Mouse (Mus musculus): ENCODE measurements around the gene Telo2. TPM values are rescaled to one million over a fixed set of nuclear protein-coding genes. Genes with fewer than 3 reads are reported as not detected.
A peak's percentile ranks its signal among the peaks of the same experiment; 100 is the strongest.

The Telo2 gene
- polyA plus RNA-seq, 1 experiment from 2014 or later = 41.9 TPM

- Histone ChIP-seq H3K4me2 (no peak overlapping the region), H3K36me3 (no peaks in the 10 kb centered on the region), H3K4me1 (replicated peaks) (no peaks in the 10 kb centered on the region), H3K27ac (no peak overlapping the region), H3K27me3 (peaks cover 31% of the 10 kb centered on the region), H3K4me3 (no peak overlapping the region), H3K9ac (no peak overlapping the region), H3K9me3 (no peaks in the 10 kb centered on the region)
- WGBS = 32% methylated on average over 7 of the region's 7 CpGs
- ATAC-seq (ENCODE audit: low FRiP score) = no peak
These were observed 8.2 kb upstream of the Telo2 start for GRCm38 (mm10) chr17:25123979-25124378.

DNA sequence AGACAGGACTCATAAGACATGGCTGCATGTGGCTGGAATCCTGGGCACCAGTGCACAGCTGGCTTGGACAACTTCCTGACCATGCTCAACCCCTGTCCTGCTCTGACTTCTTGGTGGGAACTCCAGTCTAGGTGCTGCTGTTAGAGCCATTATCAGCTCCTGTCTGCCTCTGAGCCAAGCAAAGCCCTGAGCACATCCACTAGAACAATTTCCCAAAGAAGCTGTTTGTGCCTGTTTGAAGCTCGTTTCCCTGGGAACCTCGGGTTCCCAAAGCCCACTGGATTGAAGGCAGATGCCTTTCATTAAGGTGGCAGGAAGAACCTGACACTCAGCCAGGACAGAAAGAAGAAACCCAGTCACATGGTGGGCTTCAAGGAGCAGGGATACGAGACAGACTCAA, 4.6 kb upstream of the Telo2 start, which contains the start of gene Ptx4:
Gene Ptx4 (plus strand): TSS at position 355 of the 400 bp plus-strand sequence.
- Histone ChIP-seq H3K27ac (no peak within 1 kb of the TSS), H3K4me1 (replicated peaks) (peaks cover 5% of the 10 kb centered on the region), H3K9ac (0 out of 2 replicates have a peak within 1 kb of the TSS, but pooled peaks have one; percentile 35), H3K4me3 (no peak within 1 kb of the TSS), H3K9me3 (no peaks in the 10 kb centered on the region), H3K4me2 (no peak within 1 kb of the TSS), H3K27me3 (peaks cover 31% of the 10 kb centered on the region), H3K36me3 (no peaks in the 10 kb centered on the region)
- ATAC-seq (ENCODE audit: low FRiP score) = no peak
- 54% methylated on average over 3 of the region's 3 CpGs for WGBS

GRCm38 (mm10) chr17:25117263-25117662, 1.5 kb upstream of the Telo2 start:
- ATAC-seq (ENCODE audit: low FRiP score) = no peak
- Histone ChIP-seq H3K4me2 (no peak overlapping the region), H3K4me1 (replicated peaks) (peaks cover 22% of the 10 kb centered on the region), H3K9me3 (no peaks in the 10 kb centered on the region), H3K27me3 (peaks cover 19% of the 10 kb centered on the region), H3K9ac (no peak overlapping the region), H3K27ac (no peak overlapping the region), H3K36me3 (peaks cover 10% of the 10 kb centered on the region; the same call in 1 of the 2 replicates), H3K4me3 (no peak overlapping the region)
- 37% methylated on average over 4 of the region's 4 CpGs for WGBS

DNA sequence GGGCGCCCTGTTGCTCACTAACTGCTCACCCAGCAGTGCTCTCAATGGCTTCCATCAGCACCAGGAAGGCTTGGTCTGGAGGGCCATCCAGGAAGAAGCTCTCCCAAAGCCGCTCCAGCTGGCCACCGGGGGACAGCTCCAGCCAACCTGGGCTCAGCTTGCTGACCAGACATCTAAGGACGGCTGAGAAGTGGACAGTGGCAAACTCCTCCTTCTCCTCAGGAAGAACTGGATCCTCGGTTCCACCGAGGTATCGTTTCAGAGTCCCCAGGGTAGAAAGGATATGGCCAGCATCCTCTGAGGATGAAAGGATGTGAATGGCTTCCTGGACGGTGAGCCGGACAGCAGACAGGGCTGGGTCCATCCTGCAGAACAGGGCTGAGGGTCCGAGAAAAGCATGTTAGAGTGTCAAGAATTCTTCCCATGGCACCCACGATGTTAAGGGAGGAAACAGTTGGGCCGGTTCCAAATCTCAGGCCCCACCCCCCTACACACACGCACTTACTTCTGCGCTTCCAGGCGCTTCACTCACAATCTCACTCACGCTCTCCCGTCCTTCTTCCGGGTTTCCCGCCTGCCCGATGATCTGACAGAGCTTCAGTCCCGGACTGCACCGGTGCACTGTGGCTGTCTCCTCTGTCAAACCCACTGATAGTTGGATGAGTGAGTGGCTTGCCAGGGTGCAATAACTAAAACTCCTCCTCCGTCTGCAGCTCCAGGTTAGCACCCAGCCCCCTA, 690 bp downstream of the Telo2 start:
- no peaks in the 10 kb centered on the region for H3K9me3 ChIP-seq
- H3K4me1 ChIP-seq (replicated peaks) = peaks cover 24% of the 10 kb centered on the region
- peak overlapping the region; percentile 64 for H3K4me3 ChIP-seq
- peak overlapping the region; percentile 83 for H3K9ac ChIP-seq
- peak overlapping the region; percentile 89 for H3K27ac ChIP-seq
- peak overlapping the region; percentile 92 for H3K4me2 ChIP-seq
- peak; percentile 69 for ATAC-seq (ENCODE audit: low FRiP score)
- 14% methylated on average over 23 of the region's 23 CpGs for WGBS
- H3K27me3 ChIP-seq = peaks cover 6% of the 10 kb centered on the region; the same call in 1 of the 2 replicates
- H3K36me3 ChIP-seq = peaks cover 26% of the 10 kb centered on the region

GRCm38 (mm10) chr17:25112423-25112810, 3.4 kb downstream of the Telo2 start:
- ATAC-seq (ENCODE audit: low FRiP score) = no peak
- no peaks in the 10 kb centered on the region for H3K27me3 ChIP-seq
- no peak overlapping the region; the same call in 1 of the 2 replicates for H3K9ac ChIP-seq
- H3K4me1 ChIP-seq (replicated peaks) = peaks cover 24% of the 10 kb centered on the region
- H3K36me3 ChIP-seq = peaks cover 51% of the 10 kb centered on the region
- WGBS = 85% methylated on average over 3 of the region's 3 CpGs
- H3K9me3 ChIP-seq = no peaks in the 10 kb centered on the region
- H3K4me3 ChIP-seq = no peak overlapping the region
- H3K27ac ChIP-seq = no peak overlapping the region
- H3K4me2 ChIP-seq = no peak overlapping the region

DNA sequence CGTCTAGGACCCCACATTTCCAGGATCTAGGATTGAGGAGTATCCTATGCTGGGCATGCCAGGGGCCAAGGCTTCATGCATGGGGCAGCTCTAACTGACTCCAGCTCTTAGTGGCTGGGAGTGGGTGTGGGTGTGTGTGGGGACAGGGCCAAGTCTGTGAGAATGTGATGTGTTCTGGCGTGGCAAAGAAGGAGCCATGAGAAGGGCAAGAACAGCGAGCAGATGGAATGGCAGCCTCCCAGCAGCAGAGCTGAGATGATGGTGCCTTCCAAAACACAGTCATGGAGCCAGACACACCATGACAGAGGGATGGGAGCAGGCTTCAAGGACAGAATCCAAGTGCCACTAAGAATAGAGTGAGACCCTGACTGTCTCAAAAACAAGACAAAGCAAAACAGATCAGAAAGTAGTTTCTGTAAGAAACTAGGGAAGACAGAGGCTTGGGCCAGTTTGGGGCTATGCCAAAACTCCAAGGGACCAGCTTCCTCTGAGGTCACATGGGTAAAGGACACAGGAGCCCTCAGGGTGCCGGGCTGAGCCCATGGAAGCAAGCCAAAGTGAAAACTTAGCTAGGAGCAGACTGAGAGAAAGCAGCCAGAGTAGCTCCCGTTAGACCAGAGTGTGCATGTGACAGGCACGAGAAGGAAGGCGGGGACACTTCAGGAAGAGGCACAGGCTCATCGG, 3.9 kb downstream of the Telo2 start:
- H3K36me3 ChIP-seq = peaks cover 57% of the 10 kb centered on the region
- no peak overlapping the region for H3K4me2 ChIP-seq
- H3K9ac ChIP-seq = no peak overlapping the region; the same call in 1 of the 2 replicates
- 87% methylated on average over 8 of the region's 8 CpGs for WGBS
- no peaks in the 10 kb centered on the region for H3K9me3 ChIP-seq
- no peak overlapping the region for H3K27ac ChIP-seq
- H3K4me3 ChIP-seq = no peak overlapping the region
- H3K4me1 ChIP-seq (replicated peaks) = peaks cover 24% of the 10 kb centered on the region
- ATAC-seq (ENCODE audit: low FRiP score) = no peak
- H3K27me3 ChIP-seq = no peaks in the 10 kb centered on the region

DNA sequence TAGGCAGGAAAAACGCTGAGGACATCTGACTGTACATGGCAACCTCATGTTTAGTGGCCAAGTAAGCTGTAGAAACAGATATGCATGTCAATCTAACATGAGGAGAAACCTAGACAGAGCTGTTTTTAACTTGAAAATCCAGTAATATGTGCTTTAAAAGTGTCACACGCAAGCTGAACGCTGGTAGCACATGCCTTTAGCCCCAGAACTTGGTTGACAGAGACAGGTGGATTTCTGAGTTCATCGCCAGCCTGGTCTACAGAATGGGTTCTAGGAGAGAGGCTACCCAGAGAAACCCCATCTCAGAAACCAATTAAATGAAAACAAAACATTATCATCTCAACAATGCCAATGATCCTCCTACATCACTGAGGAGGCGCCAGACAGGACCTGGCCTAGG, 4.5 kb downstream of the Telo2 start:
- Histone ChIP-seq H3K4me3 (no peak overlapping the region), H3K4me2 (no peak overlapping the region), H3K9ac (no peak overlapping the region), H3K36me3 (peaks cover 63% of the 10 kb centered on the region), H3K4me1 (replicated peaks) (peaks cover 22% of the 10 kb centered on the region), H3K27ac (no peak overlapping the region), H3K27me3 (no peaks in the 10 kb centered on the region), H3K9me3 (no peaks in the 10 kb centered on the region)
- WGBS = 94% methylated on average over 5 of the region's 5 CpGs
- no peak for ATAC-seq (ENCODE audit: low FRiP score)

- H3K36me3 ChIP-seq = peaks cover 70% of the 10 kb centered on the region
- 94% methylated on average over 6 of the region's 6 CpGs for WGBS
- ATAC-seq (ENCODE audit: low FRiP score) = no peak
These were observed 5.2 kb downstream of the Telo2 start for GRCm38 (mm10) chr17:25110590-25110989.

DNA sequence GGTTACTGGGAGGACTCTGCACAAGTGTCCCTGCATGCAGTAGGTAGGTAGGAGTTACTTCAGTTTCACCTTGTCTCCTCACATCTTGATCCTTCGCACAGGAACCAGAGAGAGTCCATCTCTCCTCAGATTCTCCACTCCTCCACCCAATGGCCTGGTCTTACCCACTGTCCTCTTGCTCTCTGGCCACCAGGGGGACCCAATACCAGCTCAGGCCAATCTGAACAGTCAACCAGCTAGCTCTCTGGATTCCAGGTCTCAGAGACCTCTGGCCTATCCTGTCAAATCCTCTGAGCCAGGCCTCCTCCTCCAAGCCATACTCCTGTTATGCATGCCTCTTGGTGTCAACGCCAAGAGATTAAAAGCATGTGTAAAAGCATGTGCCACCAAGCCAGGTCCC, 6.2 kb downstream of the Telo2 start:
- no peak overlapping the region for H3K4me3 ChIP-seq
- no peak overlapping the region for H3K4me2 ChIP-seq
- no peaks in the 10 kb centered on the region for H3K27me3 ChIP-seq
- 83% methylated on average over 2 of the region's 2 CpGs for WGBS
- H3K9ac ChIP-seq = no peak overlapping the region
- ATAC-seq (ENCODE audit: low FRiP score) = no peak
- peaks cover 12% of the 10 kb centered on the region for H3K4me1 ChIP-seq (replicated peaks)
- H3K36me3 ChIP-seq = peaks cover 80% of the 10 kb centered on the region
- H3K27ac ChIP-seq = no peak overlapping the region
- H3K9me3 ChIP-seq = no peaks in the 10 kb centered on the region

More at GRCm38 (mm10) chr17:25110590-25110989, 5.2 kb downstream of the Telo2 start:
- no peak overlapping the region for H3K27ac ChIP-seq
- H3K27me3 ChIP-seq = no peaks in the 10 kb centered on the region
- no peak overlapping the region for H3K4me3 ChIP-seq
- no peak overlapping the region for H3K4me2 ChIP-seq
- no peaks in the 10 kb centered on the region for H3K9me3 ChIP-seq
- H3K9ac ChIP-seq = no peak overlapping the region
- H3K4me1 ChIP-seq (replicated peaks) = peaks cover 19% of the 10 kb centered on the region

DNA sequence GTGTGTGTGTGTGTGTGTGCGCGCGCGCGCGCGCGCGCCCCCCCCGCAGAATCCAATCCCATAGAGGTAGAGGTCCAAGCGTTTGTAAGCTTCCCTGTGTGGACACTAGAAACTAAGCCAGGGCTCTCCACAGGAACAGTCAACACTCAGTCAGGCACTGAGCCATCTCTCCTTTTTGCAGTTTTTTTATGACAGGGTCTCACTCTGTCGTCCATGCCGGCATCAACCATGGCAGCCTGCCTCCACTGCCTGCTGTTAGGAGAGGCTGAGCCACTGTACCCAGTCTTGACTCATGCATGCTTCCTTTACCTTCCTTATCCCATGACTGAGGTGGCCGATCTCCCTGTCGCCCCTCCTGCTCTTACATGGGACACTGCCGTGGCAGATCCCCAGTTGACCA, 8.0 kb downstream of the Telo2 start:
- Histone ChIP-seq H3K27me3 (no peaks in the 10 kb centered on the region), H3K4me2 (no peak overlapping the region), H3K9me3 (no peaks in the 10 kb centered on the region), H3K4me3 (no peak overlapping the region), H3K9ac (no peak overlapping the region), H3K27ac (no peak overlapping the region), H3K36me3 (peaks cover 88% of the 10 kb centered on the region), H3K4me1 (replicated peaks) (peaks cover 7% of the 10 kb centered on the region)
- WGBS = 95% methylated on average over 6 of the region's 16 CpGs
- no peak for ATAC-seq (ENCODE audit: low FRiP score)

- 95% methylated on average over 11 of the region's 11 CpGs for WGBS
- no peak for ATAC-seq (ENCODE audit: low FRiP score)
- no peaks in the 10 kb centered on the region for H3K9me3 ChIP-seq
- H3K4me3 ChIP-seq = no peak overlapping the region
- H3K36me3 ChIP-seq = peaks cover 93% of the 10 kb centered on the region
- H3K9ac ChIP-seq = no peak overlapping the region
- no peak overlapping the region for H3K4me2 ChIP-seq
- no peak overlapping the region for H3K27ac ChIP-seq
- H3K4me1 ChIP-seq (replicated peaks) = no peaks in the 10 kb centered on the region
- H3K27me3 ChIP-seq = no peaks in the 10 kb centered on the region
These were observed 14.4 kb downstream of the Telo2 start for GRCm38 (mm10) chr17:25101338-25101737.

- H3K4me3 ChIP-seq = no peak overlapping the region
- H3K9me3 ChIP-seq = no peaks in the 10 kb centered on the region
- H3K4me1 ChIP-seq (replicated peaks) = no peaks in the 10 kb centered on the region
- 94% methylated on average over 6 of the region's 6 CpGs for WGBS
- no peak for ATAC-seq (ENCODE audit: low FRiP score)
- no peak overlapping the region for H3K9ac ChIP-seq
- H3K36me3 ChIP-seq = peaks cover 81% of the 10 kb centered on the region
- no peak overlapping the region for H3K4me2 ChIP-seq
- H3K27me3 ChIP-seq = no peaks in the 10 kb centered on the region
- no peak overlapping the region for H3K27ac ChIP-seq
These were observed 15.7 kb downstream of the Telo2 start for GRCm38 (mm10) chr17:25100052-25100451.
